Mouse (Mus musculus) lung, postnatal 10 days (tissue): Measurements from ENCODE around the gene A730015C16Rik.
A peak's percentile ranks its signal among the peaks of the same experiment; 100 is the strongest.

Experiments used
- DNase-seq: peaks from one replicate; pipeline ENCODE4 v3.0.0; 2021

The A730015C16Rik gene

DNA sequence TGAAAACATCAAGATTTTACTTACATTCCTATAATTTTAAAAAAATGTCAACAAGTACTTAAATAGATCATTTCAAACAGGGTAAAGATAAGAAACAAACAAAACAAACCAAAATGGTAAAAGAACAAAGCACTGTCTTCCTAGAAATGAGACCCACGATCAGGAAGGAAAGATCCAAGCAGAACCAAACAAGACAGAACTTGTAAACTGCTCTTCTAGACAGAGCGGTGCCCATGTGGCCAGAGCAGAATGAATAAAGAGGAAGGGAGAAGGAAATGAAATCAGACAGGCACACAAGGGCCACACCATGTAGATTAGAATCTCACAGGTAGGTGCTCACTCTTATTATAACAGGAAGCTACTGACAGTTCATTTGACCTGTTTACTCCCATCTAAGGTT, 21.8 kb downstream of the A730015C16Rik start:
- DNase-seq, result no peak

DNA sequence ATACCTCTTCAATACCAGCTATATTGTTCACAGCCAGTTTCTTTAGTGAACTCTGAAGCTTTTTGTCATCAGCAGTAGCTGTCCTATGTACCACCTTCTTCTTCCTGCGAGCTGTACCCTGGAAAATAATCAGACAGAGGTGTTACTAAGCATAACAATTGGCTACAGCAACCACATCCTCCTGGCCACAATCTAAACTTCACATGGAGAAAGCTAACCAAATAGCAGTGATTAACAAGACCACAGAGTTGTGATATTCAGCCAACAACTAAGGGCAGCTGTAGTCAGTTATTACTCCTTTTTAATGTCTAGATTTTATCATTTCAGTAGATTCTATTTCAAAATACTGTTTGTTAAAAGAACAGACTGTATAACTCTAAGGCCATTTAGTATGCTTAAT, 22.3 kb downstream of the A730015C16Rik start:
- DNase-seq, result no peak

DNA sequence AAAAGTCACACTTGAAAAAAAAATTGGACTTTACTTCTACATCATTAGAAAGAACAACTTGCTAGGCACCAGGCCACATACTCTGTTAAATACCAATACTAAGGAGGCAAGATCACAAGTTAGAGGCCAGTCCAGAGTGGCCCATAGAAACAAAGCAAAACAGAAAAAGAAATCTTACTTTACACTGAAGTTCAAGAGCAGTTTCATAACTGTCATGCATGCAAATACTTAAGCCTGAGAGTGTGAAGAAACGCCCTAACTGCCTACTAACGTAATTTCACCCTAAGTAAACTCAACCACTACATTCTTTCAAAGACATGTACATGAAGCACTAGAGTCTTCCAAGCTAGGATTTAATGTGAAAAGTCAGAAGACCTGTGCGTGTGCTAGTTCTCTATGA, 22.7 kb downstream of the A730015C16Rik start:
- DNase-seq, result no peak

DNA sequence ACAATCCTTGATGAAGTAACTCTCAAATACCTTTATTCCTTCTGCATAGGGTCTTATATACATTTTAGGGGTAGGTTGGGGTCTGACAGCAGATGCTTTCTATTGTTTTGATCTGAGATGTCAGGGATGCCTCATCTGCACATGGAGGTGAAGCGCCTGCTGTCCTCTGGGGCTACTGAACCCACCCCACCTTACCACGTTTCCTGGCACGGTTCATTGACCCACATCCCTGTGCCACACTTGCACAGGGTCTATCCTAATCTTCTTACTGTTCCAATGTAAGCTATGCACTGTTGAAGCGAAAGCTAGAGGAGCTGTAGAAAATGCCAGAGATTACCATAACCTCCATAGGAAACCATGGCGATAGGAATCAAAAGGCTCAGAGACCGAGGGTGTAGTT, 36.9 kb downstream of the A730015C16Rik start:
- no peak for DNase-seq

DNA sequence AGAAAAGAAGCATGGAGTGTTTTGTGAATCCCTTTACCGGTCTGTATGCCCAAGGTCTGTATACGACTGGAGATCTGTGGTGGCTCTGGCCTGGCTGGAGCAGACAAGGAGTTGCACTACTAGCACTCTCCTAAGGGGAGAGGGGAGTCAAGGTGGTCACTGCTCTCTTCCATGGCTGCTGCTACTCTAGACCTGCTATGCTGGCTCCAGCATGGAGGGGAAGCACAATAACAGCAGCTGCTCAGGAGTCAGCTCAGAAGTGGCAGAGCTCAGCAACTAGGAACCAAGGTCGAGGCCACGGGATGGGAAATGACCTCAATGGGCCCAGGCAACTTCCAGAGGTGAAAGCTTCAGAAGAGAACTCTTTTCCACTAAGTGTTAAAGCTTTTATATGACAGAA, 37.3 kb downstream of the A730015C16Rik start:
- DNase-seq, result no peak

DNA sequence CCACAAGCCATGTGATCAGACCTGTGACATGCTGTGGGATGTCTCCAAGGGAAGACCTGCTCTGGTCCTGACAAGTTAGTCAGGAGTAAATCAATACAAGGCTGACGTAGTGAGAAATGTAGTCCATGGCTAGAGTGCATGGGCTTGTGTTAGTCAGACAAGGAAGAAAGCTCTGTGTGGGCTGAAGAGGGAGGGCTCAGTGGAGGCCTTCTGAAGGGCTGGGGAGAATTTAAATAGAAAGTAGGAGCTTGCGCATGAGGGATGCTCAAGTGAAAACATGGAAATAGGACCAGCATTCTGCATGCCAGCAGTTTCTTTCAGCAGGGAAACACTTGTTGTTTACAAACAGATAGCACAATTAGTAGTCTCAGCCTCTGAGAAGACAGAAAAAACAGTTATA, 44.9 kb downstream of the A730015C16Rik start:
- DNase-seq, result no peak

DNA sequence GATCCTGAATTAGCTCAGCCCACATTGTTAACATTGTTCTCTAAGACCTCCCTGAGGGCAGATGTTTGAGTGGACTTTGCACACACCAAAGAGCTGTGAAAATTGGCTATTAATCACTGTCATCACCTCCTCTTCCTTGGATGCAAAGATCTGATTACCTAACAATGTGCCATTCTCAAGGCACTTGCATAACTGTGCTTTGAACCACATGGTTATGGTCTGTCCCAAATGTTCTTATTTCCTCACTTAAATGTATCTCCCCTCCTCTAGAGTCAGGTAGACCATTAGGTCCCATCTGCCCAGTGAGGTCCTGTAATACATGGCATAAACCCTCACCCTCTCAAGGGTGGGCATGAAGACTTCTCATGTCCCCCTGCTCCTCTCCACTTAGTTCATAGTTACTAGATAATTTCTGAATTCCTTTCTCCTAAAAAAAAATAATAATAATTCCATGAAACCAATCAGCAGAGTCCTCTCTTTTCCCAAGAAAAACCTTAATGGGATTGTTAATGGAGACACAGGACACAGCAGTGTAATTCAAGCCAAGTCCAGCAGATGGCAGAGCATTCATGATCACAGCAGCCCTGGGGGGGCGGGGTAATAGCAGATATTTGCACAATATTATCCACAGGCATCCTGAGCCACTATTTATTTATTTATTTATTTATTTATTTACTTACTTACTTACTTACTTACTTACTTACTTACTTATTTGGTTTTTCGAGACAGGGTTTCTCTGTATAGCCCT, 50.2 kb downstream of the A730015C16Rik start:
- DNase-seq, result peak; percentile 88
